Mouse (Mus musculus): ENCODE results near the gene Pcnx2. TPM values are rescaled to one million over a fixed set of nuclear protein-coding genes. Genes with fewer than 3 reads are reported as not detected.
A peak's percentile ranks its signal among the peaks of the same experiment; 100 is the strongest.

Pcnx2 gene
- polyA plus RNA-seq, 1 experiment from 2014 or later, result 0.15 TPM

DNA sequence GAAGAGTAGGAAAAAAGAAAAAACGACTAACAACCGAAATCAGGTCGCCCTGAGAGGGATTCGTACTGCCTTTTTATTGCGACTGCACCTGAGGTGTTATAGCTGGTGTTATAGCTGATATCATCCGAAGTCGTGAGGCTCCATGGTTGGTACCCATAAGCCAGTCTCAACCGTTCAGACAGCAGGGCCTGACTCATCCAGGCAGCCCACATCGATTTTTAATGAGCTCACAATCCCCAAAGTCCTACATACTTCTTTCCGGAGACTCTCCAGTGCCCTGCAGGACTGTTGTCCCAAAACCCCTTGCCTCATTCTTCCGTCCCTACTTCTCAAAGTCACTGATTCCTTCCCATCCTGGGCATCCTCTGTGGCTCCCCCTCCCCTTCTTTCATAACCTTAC is 729 bp downstream of the Pcnx2 start:
- no peak overlapping the region for H3K27ac ChIP-seq

DNA sequence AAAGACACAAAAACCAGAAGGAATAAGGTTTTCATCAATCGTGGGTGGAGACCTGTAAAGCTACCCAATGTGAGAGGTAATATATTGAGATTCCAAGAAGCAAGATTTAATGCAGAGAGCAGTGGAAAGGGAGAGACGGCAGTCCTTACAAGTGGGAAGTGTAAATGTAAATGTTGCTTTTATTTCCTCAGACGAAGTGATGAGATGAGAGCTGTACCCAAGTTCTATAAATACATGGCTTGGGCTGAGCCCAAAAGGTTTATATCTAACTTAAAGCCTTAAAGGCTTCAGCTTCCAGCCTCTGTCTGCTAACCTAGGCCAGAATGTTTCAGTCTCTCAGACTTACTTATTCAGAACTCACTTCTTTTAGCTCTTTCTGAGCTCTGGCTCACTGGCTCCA is 8.2 kb downstream of the Pcnx2 start:
- Histone ChIP-seq H3K9me3 (replicated peaks) (no peaks in the 10 kb centered on the region), H3K9ac (no peak overlapping the region), H3K4me3 (no peak overlapping the region), H3K4me2 (no peak overlapping the region), H3K36me3 (no peaks in the 10 kb centered on the region), H3K27me3 (no peaks in the 10 kb centered on the region), H3K4me1 (replicated peaks) (no peaks in the 10 kb centered on the region), H3K27ac (no peak overlapping the region)
- no peak for ATAC-seq (replicated peaks; ENCODE audit: insufficient number of reproducible peaks, insufficient read depth, low FRiP score, low read depth)
- 67% methylated on average over 3 of the region's 3 CpGs for WGBS

More for the DNA sequence above, 729 bp downstream of the Pcnx2 start:
- Histone ChIP-seq H3K27me3 (peaks cover 32% of the 10 kb centered on the region), H3K4me2 (no peak overlapping the region), H3K9me3 (replicated peaks) (no peaks in the 10 kb centered on the region), H3K36me3 (no peaks in the 10 kb centered on the region), H3K9ac (no peak overlapping the region), H3K4me3 (no peak overlapping the region), H3K4me1 (replicated peaks) (peaks cover 9% of the 10 kb centered on the region)
- no peak for ATAC-seq (replicated peaks; ENCODE audit: insufficient number of reproducible peaks, insufficient read depth, low FRiP score, low read depth)
- 62% methylated on average over 11 of the region's 11 CpGs for WGBS

DNA sequence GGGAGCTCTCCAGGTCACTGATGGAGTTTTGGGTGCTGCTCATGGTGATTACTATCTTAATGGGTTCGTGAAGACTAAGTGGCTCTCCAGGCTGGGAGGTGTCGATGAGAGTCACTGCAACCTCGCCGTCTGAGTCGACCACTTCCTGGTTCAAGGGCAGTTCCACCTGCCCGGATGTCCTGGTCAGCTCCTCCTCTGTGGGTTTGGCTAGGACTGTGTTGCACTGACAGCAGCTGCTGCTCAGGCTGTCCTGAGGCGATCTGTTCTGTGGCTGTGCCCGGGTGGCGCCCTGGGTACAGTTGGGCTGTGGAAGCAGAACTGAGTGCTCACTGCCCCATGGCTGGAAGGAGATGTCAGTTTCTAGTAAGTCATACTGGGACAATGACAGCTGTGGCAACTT is 10.6 kb downstream of the Pcnx2 start:
- WGBS, result 67% methylated on average over 9 of the region's 9 CpGs
- Histone ChIP-seq H3K4me2 (no peak overlapping the region), H3K9me3 (replicated peaks) (no peaks in the 10 kb centered on the region), H3K27me3 (no peaks in the 10 kb centered on the region), H3K4me3 (no peak overlapping the region), H3K4me1 (replicated peaks) (no peaks in the 10 kb centered on the region), H3K36me3 (no peaks in the 10 kb centered on the region), H3K9ac (no peak overlapping the region), H3K27ac (no peak overlapping the region)
- no peak for ATAC-seq (replicated peaks; ENCODE audit: insufficient number of reproducible peaks, insufficient read depth, low FRiP score, low read depth)

DNA sequence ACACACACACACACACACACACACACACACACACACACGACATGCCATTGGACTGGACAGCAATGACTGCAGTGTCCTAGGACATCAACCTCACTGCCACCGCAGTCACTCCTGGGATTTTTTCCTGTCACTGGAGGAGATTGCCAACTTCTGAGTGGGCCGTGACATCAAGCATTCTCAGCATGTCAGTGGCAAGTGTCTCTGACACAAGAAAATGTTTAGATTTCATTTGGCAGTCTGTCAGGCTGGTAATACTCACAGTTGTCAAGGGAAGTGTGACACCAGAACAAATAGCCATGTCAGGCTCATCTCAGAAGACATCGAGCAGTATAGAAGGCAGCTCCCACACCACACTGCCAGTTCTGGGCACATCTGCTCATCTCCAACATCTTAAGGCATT is 17.7 kb downstream of the Pcnx2 start:
- H3K36me3 ChIP-seq, result no peaks in the 10 kb centered on the region
- H3K4me3 ChIP-seq, result no peak overlapping the region
- peak overlapping the region; percentile 59 for H3K27ac ChIP-seq
- ATAC-seq (replicated peaks; ENCODE audit: insufficient number of reproducible peaks, insufficient read depth, low FRiP score, low read depth), result peak; percentile 62; the same call in 1 of the 2 replicates
- H3K9me3 ChIP-seq (replicated peaks), result no peaks in the 10 kb centered on the region
- H3K4me1 ChIP-seq (replicated peaks), result peaks cover 11% of the 10 kb centered on the region; the same call in 1 of the 2 replicates
- H3K27me3 ChIP-seq, result no peaks in the 10 kb centered on the region
- no peak overlapping the region for H3K4me2 ChIP-seq
- 50% methylated on average over 4 of the region's 4 CpGs for WGBS
- H3K9ac ChIP-seq, result no peak overlapping the region

DNA sequence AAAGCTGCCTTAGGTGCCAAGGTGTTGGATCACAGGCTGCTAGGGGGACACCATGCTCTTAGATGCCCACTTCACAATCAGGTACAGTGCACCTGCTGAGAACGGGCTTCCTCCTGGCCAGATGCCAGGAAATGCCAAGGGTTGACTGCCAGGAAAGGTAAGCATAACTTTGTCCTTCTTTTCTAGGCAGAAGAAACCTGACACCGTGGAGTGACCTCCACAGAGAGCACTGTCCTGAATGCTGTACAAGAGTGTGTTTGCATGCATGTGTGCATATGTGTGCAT is 24.9 kb downstream of the Pcnx2 start:
- Histone ChIP-seq H3K9me3 (replicated peaks) (no peaks in the 10 kb centered on the region), H3K27me3 (no peaks in the 10 kb centered on the region), H3K4me2 (no peak overlapping the region), H3K4me1 (replicated peaks) (peaks cover 30% of the 10 kb centered on the region), H3K27ac (peak overlapping the region; percentile 42; the same call in 1 of the 2 replicates), H3K9ac (no peak overlapping the region), H3K36me3 (no peaks in the 10 kb centered on the region), H3K4me3 (no peak overlapping the region)
- 70% methylated on average over 2 of the region's 2 CpGs for WGBS
- no peak for ATAC-seq (replicated peaks; ENCODE audit: insufficient number of reproducible peaks, insufficient read depth, low FRiP score, low read depth)

DNA sequence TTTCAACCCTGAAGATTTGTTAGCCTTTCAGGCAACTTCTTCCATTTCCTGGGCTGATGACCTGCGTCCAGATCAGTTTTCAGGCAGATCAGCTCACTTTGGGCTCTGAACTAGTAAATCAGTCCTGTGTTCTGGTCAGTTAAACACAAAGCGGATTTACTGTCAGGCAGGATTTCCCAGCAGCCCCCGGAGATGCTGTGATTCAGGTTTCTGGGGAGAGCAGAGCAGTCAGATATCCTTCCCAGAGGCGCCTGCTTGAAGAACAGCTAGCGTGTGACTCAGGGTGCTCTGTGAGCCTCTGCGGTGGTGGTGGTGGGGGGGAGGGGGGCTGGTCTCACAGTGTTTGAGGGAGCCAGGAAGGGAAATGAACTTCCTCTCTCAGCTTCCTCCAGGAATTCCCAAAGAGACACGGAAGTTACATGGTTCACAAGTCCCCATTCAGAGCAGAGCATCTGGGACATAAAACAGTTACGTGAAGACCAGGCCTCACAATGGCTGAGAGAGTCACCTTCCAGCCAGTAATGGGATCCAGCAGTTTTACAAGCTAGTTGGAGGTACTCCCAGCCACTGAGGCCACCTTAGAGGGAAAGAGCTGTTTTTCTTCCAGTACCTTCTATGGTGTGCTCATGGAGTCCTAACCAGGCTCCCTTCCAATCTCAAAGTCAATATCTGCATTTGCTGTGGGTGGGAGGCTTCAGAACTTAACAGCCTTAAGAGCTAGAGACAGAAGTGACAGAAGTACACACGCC is 25.4 kb downstream of the Pcnx2 start:
- H3K27ac ChIP-seq, result peak overlapping the region; percentile 42; the same call in 1 of the 2 replicates
- no peak overlapping the region for H3K4me2 ChIP-seq
- H3K9ac ChIP-seq, result no peak overlapping the region
- 50% methylated on average over 9 of the region's 9 CpGs for WGBS
- H3K4me3 ChIP-seq, result no peak overlapping the region
- no peaks in the 10 kb centered on the region for H3K9me3 ChIP-seq (replicated peaks)
- ATAC-seq (replicated peaks; ENCODE audit: insufficient number of reproducible peaks, insufficient read depth, low FRiP score, low read depth), result no peak
- no peaks in the 10 kb centered on the region for H3K36me3 ChIP-seq
- H3K4me1 ChIP-seq (replicated peaks), result peaks cover 30% of the 10 kb centered on the region
- H3K27me3 ChIP-seq, result no peaks in the 10 kb centered on the region

DNA sequence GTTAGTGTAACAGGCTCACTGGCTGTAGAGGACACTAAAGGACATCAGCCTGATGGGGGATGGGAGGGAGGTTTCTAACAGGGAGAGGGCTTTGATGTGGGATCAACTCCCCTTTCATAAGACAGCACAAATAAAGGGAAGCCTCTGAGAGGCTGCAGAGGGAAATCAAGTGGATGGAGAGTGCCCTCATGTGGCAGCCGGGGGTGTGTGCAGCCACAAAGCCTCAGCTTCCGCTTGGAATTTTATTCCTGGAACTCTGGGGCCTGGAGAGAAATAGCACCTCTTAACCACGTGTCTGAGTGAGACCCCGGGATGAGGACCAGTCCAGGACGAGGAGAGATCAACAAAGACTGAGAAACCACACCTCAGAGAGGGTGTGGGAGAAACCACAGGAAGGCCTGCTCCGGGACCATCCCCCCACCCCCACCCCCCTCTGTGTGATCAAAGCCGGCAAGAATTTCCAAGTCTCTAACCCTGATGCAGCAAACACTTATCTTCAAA is 27.2 kb downstream of the Pcnx2 start:
- 0 out of 2 replicates have a peak overlapping the region, but pooled peaks have one; percentile 23 for H3K9ac ChIP-seq
- ATAC-seq (replicated peaks; ENCODE audit: insufficient number of reproducible peaks, insufficient read depth, low FRiP score, low read depth), result peak; percentile 68
- H3K27ac ChIP-seq, result peak overlapping the region; percentile 31; the same call in 1 of the 2 replicates
- H3K9me3 ChIP-seq (replicated peaks), result no peaks in the 10 kb centered on the region
- H3K27me3 ChIP-seq, result no peaks in the 10 kb centered on the region
- no peaks in the 10 kb centered on the region for H3K36me3 ChIP-seq
- H3K4me2 ChIP-seq, result peak overlapping the region; percentile 30
- 0% methylated on average over 7 of the region's 7 CpGs for WGBS
- no peak overlapping the region for H3K4me3 ChIP-seq
- H3K4me1 ChIP-seq (replicated peaks), result peaks cover 30% of the 10 kb centered on the region

DNA sequence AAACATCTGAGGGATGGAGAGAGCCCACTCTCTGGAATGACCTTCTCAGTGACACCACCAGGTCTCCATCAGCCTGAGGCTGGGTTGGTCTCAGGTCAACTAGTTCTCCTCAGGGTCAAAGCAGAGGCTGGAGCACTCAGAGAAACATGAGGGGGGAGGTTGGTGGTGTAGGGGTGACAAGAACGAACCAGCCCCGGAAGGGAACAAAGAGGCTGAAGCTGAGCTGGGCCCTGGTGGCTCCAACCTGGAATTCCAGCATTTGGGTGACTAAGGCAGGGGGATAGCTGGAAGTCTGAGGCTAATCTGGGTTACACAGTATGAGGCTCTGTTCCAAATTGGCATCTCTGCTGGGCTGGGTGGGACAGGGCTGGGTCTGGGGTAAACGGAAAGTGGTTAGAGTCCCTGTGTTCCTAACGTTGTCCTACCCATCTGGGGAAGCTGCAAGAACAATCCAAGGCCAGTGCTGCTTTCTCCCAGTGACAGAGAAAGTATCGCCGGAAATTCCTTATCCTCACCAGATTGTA is 27.9 kb downstream of the Pcnx2 start:
- no peaks in the 10 kb centered on the region for H3K9me3 ChIP-seq (replicated peaks)
- peak; percentile 5; the same call in 1 of the 2 replicates for ATAC-seq (replicated peaks; ENCODE audit: insufficient number of reproducible peaks, insufficient read depth, low FRiP score, low read depth)
- no peak overlapping the region for H3K4me3 ChIP-seq
- H3K9ac ChIP-seq, result 0 out of 2 replicates have a peak overlapping the region, but pooled peaks have one; percentile 23
- H3K27me3 ChIP-seq, result no peaks in the 10 kb centered on the region
- 18% methylated on average over 6 of the region's 6 CpGs for WGBS
- H3K4me2 ChIP-seq, result peak overlapping the region; percentile 30; the same call in 1 of the 2 replicates
- peak overlapping the region; percentile 31 for H3K27ac ChIP-seq
- no peaks in the 10 kb centered on the region for H3K36me3 ChIP-seq
- H3K4me1 ChIP-seq (replicated peaks), result peaks cover 30% of the 10 kb centered on the region

DNA sequence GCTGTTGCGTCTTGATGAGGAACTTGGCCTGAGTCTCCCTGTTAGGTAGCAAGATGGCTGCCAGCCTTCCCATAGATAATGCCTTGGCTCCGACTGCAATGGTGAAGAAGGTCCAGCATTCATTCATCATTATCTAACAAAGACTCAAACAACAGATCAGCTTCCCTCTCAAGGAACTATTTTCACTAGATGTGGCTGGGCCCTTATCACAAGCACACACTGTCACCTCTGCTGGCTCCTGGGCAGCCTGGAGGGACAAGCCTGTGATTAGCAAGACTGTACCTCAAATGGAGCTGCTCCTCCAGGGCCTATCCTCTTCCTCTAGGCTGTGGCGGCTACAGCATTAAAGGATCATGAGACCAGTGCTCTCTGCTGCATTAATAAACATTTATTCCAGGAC is 28.4 kb downstream of the Pcnx2 start:
- H3K4me3 ChIP-seq, result no peak overlapping the region
- no peak overlapping the region for H3K4me2 ChIP-seq
- peaks cover 30% of the 10 kb centered on the region for H3K4me1 ChIP-seq (replicated peaks)
- H3K27ac ChIP-seq, result peak overlapping the region; percentile 31
- H3K36me3 ChIP-seq, result no peaks in the 10 kb centered on the region
- WGBS, result 74% methylated on average over 3 of the region's 3 CpGs
- no peak for ATAC-seq (replicated peaks; ENCODE audit: insufficient number of reproducible peaks, insufficient read depth, low FRiP score, low read depth)
- no peak overlapping the region for H3K9ac ChIP-seq
- no peaks in the 10 kb centered on the region for H3K27me3 ChIP-seq
- H3K9me3 ChIP-seq (replicated peaks), result no peaks in the 10 kb centered on the region

DNA sequence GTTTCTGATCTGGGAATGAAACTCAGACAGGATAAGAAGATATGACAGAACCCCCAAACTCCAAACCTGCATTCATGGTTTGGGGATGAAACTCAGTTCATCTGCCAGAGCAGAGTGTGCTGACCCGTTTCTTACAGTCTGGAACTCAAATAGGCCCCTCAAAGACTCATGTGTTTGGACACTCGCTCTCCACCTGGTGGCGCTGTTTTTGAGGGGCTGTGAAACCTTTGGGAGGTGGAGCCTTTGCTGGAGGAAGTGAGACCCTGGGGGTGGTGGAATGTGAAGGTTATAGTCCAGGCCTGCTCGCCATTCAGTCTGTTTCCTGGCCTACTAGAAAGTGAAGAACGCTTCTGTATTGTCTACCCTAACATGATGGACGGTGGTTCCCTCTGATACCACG is 29.6 kb downstream of the Pcnx2 start:
- H3K27me3 ChIP-seq, result no peaks in the 10 kb centered on the region
- 51% methylated on average over 7 of the region's 7 CpGs for WGBS
- no peak overlapping the region for H3K4me2 ChIP-seq
- no peaks in the 10 kb centered on the region for H3K36me3 ChIP-seq
- H3K4me1 ChIP-seq (replicated peaks), result peaks cover 30% of the 10 kb centered on the region
- no peak overlapping the region for H3K4me3 ChIP-seq
- no peak overlapping the region for H3K9ac ChIP-seq
- H3K9me3 ChIP-seq (replicated peaks), result no peaks in the 10 kb centered on the region
- no peak overlapping the region for H3K27ac ChIP-seq
- no peak for ATAC-seq (replicated peaks; ENCODE audit: insufficient number of reproducible peaks, insufficient read depth, low FRiP score, low read depth)

DNA sequence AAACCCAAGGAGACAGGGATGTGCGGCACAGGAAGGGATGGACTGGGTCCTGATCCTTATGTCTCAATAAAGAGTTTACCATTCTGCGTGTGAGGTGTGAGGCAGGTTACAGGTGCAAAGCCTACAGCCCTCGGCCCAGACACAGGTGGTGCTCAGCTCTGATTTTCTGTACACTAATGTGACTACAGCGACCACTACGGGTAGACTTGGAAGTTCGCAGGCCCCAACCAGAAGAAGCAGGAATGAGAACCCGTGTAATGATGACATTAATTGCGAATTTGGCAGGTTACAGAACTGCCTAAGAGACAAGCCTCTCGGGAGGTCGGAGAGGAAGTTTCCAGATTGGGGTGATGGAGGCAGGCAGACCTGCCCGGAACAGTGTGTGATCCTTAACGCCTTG is 32.0 kb downstream of the Pcnx2 start:
- no peaks in the 10 kb centered on the region for H3K9me3 ChIP-seq (replicated peaks)
- 77% methylated on average over 12 of the region's 12 CpGs for WGBS
- no peaks in the 10 kb centered on the region for H3K36me3 ChIP-seq
- peaks cover 20% of the 10 kb centered on the region for H3K4me1 ChIP-seq (replicated peaks)
- no peak overlapping the region for H3K9ac ChIP-seq
- H3K27ac ChIP-seq, result no peak overlapping the region
- no peak overlapping the region for H3K4me3 ChIP-seq
- no peak for ATAC-seq (replicated peaks; ENCODE audit: insufficient number of reproducible peaks, insufficient read depth, low FRiP score, low read depth)
- no peak overlapping the region for H3K4me2 ChIP-seq
- H3K27me3 ChIP-seq, result no peaks in the 10 kb centered on the region

DNA sequence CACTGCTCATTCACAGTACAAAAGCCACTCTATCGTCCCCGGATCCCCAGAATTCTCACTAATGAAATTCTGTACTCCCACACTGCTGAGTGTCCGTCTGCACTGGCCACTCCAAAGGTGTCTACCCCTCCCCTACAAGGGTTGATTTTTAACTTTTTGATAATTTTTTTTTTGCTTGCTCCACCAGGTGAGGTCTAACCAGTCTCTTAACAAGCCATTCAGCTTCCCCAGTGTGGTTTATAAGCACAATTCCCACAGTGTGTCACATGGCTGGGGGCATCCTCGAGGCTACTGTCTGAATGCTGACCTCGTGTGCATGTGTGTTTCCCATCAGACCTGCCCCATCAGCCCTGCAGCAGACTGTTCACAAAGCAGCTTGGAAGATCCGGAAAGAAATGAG is 40.9 kb downstream of the Pcnx2 start:
- H3K27me3 ChIP-seq, result 0 out of 2 replicates have a peak, but pooled peaks cover 2% of the 10 kb centered on the region
- no peaks in the 10 kb centered on the region for H3K36me3 ChIP-seq
- H3K4me1 ChIP-seq (replicated peaks), result peaks cover 25% of the 10 kb centered on the region
- H3K4me3 ChIP-seq, result no peak overlapping the region
- no peak overlapping the region for H3K4me2 ChIP-seq
- no peak for ATAC-seq (replicated peaks; ENCODE audit: insufficient number of reproducible peaks, insufficient read depth, low FRiP score, low read depth)
- no peak overlapping the region for H3K9ac ChIP-seq
- H3K27ac ChIP-seq, result no peak overlapping the region
- H3K9me3 ChIP-seq (replicated peaks), result no peaks in the 10 kb centered on the region
- 61% methylated on average over 6 of the region's 6 CpGs for WGBS

All from heart, embryonic 15.5 days (tissue).